Mouse (Mus musculus): ENCODE measurements at regions not wholly inside any gene's neighbourhood (a gene's known extent, or its start where the extent isn't known, plus 50 kb on each side); places are given as distances from the start of the nearest gene placed in this dataset.

GRCm38 (mm10) chr19:33056372-33056791, 299.1 kb downstream of the Pten start:
- TF ChIP-seq CTCF (IDR thresholded peaks at IDR 0.05; ENCODE audit: borderline replicate concordance, insufficient read depth, low read depth, low read length) = no peak
- TF ChIP-seq POLR2A (IDR thresholded peaks at IDR 0.05; ENCODE audit: borderline replicate concordance, insufficient read depth, low read length) = no peak
